Mouse (Mus musculus): ENCODE measurements around the gene Sdk1.

Sdk1 gene

GRCm38 (mm10) chr5:141889766-141890165, 648.5 kb downstream of the Sdk1 start:
- no peak for DNase-seq (ENCODE audit: low read depth)

- DNase-seq (ENCODE audit: low read depth), result no peak
These were observed 655.1 kb downstream of the Sdk1 start for GRCm38 (mm10) chr5:141896402-141896801.

DNA sequence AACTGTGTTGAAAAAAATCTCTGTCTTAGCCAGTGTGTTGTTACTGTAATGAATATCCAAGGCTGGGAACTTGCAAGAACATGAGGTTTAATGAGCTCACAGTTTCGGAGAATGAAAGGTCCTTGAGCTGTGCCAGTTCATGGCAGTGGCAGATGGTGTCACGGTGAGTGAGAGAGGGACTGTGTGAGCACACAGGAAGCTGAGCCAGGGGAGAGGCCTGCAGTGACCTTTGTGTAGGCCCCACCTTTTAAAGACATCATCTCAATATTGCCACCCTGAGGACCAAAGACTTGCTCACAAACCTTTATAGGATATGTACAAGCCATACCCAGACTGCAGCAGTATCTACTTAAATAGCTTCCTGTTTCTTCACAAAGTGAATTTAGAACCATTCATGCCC, 656.2 kb downstream of the Sdk1 start:
- DNase-seq (ENCODE audit: low read depth), result no peak

DNA sequence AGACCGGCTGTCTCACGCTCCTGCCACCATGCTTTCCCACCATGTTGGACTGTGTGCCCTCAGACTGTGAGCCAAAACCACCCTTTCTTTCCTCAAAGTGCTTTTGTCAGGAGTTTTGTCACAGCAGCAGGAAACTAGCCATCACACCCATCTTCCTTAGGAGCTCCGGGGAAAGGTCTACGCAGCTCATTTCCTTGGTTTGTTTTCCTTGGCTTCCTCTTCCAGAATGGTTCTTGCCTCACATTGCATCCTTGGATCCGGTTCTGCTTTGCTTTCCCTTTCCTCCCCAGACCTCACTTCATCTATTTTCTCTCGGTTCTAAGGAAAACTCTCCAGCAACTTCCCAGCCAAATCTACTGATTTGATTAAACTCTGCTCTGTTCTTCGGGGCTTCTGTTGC, 658.5 kb downstream of the Sdk1 start:
- DNase-seq (ENCODE audit: low read depth), result no peak

DNA sequence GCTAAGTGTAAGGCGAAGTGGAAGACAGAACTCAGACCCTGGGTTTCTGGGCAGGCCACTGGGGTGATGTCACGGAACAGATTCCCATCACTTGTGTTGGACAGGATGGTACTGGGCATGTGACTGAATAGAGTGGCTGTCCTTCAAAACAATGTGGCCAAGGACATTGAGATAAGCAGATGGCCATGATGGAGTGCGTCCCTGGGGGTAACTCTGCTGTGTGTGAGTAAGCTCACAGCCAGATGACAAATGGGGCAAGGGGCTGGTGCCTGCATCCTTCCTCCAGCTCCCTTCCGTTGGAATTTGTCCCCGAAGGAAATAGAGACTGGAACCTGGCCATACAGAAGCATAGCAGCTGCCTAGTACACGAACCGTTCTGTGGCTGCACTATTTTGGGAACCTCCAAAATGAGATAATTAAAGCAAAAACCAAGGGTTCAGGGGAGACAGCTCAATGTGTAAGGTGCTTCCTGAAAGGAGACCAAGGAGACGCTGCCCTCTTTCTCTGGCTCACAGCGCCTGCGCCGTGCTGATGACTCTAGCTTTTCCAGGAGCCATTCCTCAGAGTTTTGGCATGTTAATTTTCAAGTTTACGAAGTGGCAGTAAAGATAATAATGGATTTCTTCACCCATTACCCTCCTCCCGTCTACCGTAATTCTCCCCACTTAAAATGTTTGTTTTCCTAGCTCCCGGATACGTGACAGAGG, 661.4 kb downstream of the Sdk1 start:
- no peak for DNase-seq (ENCODE audit: low read depth)

- DNase-seq (ENCODE audit: low read depth), result no peak
These were observed 669.2 kb downstream of the Sdk1 start for GRCm38 (mm10) chr5:141910444-141910843.

DNA sequence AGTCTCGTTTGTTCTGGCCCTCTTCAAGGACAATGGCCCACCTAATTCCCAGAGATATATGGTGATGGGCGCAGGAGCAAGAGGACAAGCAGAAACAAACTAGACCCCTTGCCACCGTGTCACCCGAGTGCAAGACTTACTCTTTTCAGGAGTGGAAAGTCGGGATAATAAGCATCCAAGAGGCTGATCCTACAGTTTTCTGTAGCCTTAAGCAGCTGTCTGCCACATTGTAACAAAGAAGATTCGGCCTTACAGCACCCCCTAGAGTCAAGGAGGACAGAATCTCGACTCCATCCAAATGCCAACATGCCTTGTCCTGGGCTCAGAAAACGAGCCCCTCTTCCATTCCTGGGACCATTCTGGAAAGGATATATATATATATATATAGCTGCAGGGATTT, 669.6 kb downstream of the Sdk1 start:
- DNase-seq (ENCODE audit: low read depth), result no peak

DNA sequence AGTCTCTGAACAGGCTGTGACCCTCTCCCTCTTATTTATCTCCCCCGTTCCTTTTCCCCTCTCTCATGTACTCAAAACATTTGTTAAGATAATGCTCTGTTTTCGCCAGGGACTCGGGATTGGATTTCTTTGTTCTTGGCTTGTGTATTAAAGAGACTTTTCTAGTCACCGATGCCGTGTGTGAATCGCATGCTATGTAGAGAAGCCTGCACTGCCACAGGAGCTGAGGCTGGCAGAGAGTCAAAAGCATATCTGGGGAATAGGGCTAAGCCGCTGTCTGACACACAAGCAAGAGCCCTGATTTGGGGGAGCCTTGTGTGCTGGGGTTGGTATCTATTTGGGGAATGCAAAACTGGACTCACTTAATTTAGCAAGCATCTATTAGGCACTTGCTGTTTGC, 671.6 kb downstream of the Sdk1 start:
- DNase-seq (ENCODE audit: low read depth), result no peak

- no peak for DNase-seq (ENCODE audit: low read depth)
These were observed 675.7 kb downstream of the Sdk1 start for GRCm38 (mm10) chr5:141916954-141917353.

DNA sequence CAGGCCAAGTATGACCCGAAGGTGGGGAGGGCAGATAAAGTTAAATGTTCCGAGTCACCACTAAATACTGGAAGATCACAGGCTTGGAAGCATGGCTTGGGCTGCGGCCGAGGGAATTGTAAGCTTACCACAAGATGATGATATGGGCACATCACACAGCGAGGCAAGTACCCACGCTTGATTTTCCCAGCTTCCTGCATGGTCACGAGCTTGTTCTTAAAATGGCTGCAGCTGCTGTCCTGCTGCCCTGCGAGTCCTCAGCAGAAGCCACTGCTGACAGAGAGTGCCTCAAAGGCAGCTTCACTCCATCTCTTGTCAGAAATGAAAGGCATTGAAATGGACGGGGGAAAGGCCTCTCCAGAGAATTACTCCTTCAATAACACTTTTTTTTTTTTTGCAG, 697.7 kb downstream of the Sdk1 start:
- DNase-seq (ENCODE audit: low read depth), result no peak

- DNase-seq (ENCODE audit: low read depth), result no peak
These were observed 699.3 kb downstream of the Sdk1 start for GRCm38 (mm10) chr5:141940636-141941035.

DNA sequence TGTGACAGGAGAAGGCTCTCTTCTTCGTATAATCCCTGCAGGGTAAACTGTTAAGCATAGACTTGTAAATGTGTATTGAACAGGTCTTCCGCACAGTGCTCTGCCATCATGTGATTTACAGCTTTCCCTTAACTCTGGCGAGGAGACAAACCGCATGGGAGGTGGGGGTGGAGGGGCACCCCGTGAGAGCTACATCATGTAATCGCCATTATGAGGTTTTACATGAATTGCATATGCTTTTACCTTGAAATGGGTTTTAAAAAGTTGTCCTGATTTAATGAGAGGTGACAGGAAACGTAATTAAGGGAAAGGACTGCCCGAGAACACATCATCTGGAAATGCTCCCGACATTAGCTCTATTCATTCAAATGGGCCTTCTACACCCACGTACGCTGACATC, 709.5 kb downstream of the Sdk1 start:
- DNase-seq (ENCODE audit: low read depth), result no peak

DNA sequence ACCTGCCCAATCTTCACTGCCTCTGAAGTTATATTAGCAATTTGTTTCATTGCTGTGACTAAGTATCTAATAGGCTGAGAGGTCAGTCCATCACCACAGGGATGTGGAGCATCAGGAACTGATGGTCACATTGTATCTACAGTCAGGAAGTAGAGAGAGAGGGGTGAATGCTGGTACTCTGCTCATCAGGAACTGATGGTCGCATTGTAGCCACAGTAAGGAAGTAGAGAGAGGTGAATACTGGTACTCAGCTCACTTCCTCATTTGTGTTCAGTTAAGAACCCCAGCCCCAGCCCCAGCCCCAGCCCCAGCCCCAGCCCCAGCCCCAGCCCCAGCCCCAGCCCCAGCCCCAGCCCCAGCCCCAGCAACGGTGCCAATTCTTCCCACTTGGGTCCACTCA, 711.0 kb downstream of the Sdk1 start:
- DNase-seq (ENCODE audit: low read depth), result no peak

DNA sequence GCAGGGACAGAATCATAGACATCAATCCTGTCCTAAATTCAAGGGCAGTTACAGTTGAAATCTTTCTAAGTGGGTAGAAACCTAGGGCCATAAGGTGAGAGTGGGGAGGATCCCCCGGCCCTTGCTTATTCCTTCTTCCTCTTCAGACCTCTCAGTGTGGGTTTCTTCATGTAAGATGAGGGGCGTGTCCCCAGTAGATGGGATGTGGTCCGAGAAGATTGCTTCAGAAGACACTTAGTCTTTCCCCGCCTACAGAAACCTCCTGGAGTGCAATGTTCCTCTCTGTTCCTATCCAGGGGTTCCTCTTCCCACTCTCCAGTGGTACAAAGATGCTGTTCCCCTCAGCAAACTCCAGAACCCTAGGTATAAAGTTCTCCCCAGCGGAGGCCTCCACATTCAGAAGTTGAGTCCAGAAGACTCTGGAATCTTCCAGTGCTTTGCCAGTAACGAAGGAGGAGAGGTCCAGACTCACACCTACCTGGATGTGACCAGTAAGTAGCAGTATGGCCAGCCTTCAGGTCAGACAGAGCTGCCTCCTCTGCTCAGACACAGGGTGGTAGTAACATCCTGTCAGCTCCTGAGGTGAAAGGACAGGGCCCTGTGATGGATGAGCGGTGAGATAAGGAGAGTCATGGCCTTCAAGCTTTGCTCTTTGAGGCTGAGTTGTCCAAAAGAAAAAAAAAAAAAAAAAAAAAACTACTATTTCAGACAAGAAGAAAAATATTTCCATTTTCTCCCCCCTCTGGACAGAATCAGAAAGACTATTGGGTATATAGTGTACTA, 711.6 kb downstream of the Sdk1 start:
- DNase-seq (ENCODE audit: low read depth), result no peak

DNA sequence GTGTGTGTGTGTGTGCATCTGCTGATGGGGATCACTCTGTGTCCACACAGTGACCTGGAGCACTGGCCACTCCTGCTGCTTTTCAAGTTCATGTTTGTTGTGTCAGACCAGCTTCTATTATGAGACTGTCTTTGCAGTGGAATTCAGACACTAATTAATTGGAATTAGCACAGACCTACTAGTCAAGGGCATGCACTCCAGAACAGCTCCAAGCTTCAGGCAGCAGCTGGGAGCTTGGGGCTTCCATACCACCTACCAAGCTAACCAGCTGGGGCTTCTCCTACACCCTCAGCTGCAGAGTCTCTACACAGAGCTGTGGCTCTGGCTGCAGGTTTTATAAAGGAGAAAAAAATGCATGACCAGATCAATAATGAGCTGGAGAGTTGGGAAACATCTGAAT, 729.8 kb downstream of the Sdk1 start:
- no peak for DNase-seq (ENCODE audit: low read depth)

- no peak for DNase-seq (ENCODE audit: low read depth)
These were observed 738.2 kb downstream of the Sdk1 start for GRCm38 (mm10) chr5:141979511-141979910.

DNA sequence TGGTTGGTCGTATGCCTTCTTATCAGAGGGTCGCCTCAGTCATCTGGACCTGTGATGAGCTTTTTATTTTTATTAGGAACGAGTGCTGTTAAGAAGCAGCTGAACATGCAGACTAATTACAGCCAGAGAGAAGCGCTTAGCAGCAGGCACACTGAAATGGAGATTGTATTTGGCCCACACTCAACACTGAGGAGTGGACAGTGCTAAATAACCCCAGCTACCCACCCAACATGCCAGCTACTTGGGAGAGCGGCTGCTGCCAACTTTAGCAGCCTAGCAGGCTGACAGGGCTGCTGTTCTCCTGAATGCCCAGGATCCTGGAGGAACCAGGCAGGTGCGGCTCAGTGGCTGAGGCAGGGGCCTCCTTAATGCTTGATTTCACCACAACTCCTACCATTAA, 739.5 kb downstream of the Sdk1 start:
- DNase-seq (ENCODE audit: low read depth), result no peak

GRCm38 (mm10) chr5:141984322-141984721, 743.0 kb downstream of the Sdk1 start:
- DNase-seq (ENCODE audit: low read depth), result no peak

DNA sequence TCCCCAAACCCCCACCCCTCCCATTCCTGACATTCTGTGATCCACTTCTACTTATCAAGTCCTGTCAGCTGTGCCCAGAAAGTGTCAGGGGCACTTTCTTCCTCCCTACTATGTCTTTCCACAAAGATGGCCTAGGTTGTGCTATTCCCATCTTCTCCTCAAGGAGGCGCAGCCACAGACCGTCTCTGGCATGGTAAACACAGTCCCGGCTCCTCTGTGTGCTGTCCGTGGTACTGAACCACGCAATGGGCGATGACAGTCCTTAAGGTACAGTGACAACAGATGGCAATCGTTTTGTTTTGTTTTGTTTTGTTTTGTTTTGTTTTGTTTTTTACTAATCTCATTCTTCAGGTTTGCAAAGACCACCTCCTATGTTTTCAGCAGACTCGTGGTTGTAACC, 743.7 kb downstream of the Sdk1 start:
- DNase-seq (ENCODE audit: low read depth), result peak; percentile 11

DNA sequence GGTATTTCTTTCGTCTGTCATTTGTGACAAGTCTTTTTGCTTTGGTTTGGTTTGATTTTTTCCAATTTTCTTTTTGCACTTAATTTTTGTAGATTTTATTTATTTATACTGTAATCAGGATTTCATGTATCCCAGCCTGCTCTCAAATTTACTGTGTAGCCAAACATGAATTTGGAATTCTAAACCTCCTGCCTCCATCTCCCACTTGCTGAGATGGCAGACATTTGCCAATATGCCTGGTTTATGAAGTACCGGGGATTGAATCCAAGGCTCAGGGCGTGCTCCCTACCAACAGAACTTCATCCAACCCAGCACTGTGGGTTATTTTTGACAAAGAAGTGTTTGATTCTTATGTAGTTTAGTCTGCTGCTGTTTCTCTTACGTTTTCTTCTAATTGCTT, 744.3 kb downstream of the Sdk1 start:
- no peak for DNase-seq (ENCODE audit: low read depth)

GRCm38 (mm10) chr5:141987287-141987799, 746.1 kb downstream of the Sdk1 start:
- DNase-seq (ENCODE audit: low read depth), result no peak

- no peak for DNase-seq (ENCODE audit: low read depth)
These were observed 747.4 kb downstream of the Sdk1 start for GRCm38 (mm10) chr5:141988685-141989084.

DNA sequence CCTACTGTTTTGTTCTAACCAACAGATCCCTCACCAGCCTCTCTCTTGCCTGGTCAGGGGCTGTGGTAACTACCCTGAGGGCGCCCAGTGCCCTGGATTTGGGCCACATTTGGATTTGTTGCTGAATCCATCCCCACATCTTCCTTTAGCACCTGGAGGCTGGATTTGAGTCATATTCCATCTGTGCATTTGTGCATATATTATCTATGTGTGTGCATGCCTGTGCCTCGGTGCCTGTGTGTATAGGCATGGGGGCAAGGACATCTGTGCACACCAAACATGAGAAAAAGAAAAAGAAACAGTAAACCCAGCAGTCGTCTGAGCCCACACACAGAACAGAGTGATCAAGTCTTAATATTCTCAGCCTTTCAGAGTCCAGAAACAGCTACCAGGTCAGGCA, 752.9 kb downstream of the Sdk1 start:
- no peak for DNase-seq (ENCODE audit: low read depth)

GRCm38 (mm10) chr5:142000247-142000646, 759.0 kb downstream of the Sdk1 start:
- no peak for DNase-seq (ENCODE audit: low read depth)
